Mouse (Mus musculus) myocyte (in vitro differentiated cells): Measurements from ENCODE around the gene Nol3. TPM values are rescaled to one million over a fixed set of nuclear protein-coding genes. Genes with fewer than 3 reads are reported as not detected.

Source experiments
- H3K27me3 ChIP-seq: one replicate; pipeline ENCODE4 v1.6.1; 2011; ENCODE audit not compliant: control insufficient read depth, insufficient read depth, insufficient read length
- H3K36me3 ChIP-seq: one replicate; pipeline ENCODE4 v1.6.1; 2011; ENCODE audit not compliant: control insufficient read depth, insufficient read depth
- H3K4me2 ChIP-seq: one replicate; pipeline ENCODE4 v1.6.1; 2011; ENCODE audit warnings: low read depth, control low read depth
- H3K4me3 ChIP-seq: one replicate; pipeline ENCODE4 v1.5.1; 2011; ENCODE audit warnings: mild to moderate bottlenecking, control low read depth, moderate library complexity
- H3K79me2 ChIP-seq: one replicate; pipeline ENCODE4 v1.6.1; 2011; ENCODE audit not compliant: control insufficient read depth, insufficient read depth
- H3ac ChIP-seq: one replicate; pipeline ENCODE4 v1.6.1; 2011; ENCODE audit not compliant: control insufficient read depth, insufficient read length
- CEBPB ChIP-seq: IDR thresholded peaks from 2 replicates; pipeline ENCODE4 v1.6.1; 2011; ENCODE audit warnings: mild to moderate bottlenecking, moderate library complexity; ENCODE audit not compliant: poor library complexity, insufficient read depth, severe bottlenecking
- E2F4 ChIP-seq: IDR thresholded peaks from one replicate; pipeline ENCODE4 v1.6.1; 2011; ENCODE audit warnings: mild to moderate bottlenecking, control low read depth, moderate library complexity; ENCODE audit not compliant: insufficient read depth
- MAX ChIP-seq: IDR thresholded peaks from one replicate; pipeline ENCODE4 v1.6.1; 2011; ENCODE audit warnings: low read depth, mild to moderate bottlenecking, control low read depth
- MYOD1 ChIP-seq, 3 experiments: IDR thresholded peaks; one replicate each; pipeline ENCODE4 v1.6.1; 2011; ENCODE audit warnings: control low read depth in 2 of 3, low read depth in 2 of 3, mild to moderate bottlenecking in 2 of 3, moderate library complexity in 1 of 3; ENCODE audit not compliant: insufficient read length in 2 of 3, control insufficient read depth in 1 of 3
- MYOG ChIP-seq, 3 experiments: IDR thresholded peaks; one replicate each; pipeline ENCODE4 v1.6.1; 2011; ENCODE audit warnings: control low read depth in 2 of 3, low read depth in 2 of 3, mild to moderate bottlenecking in 2 of 3; ENCODE audit not compliant: insufficient read length in 2 of 3, control insufficient read depth in 1 of 3, insufficient read depth in 1 of 3
- POLR2A ChIP-seq: IDR thresholded peaks from one replicate; pipeline ENCODE4 v1.6.1; 2011; ENCODE audit warnings: low read depth, mild to moderate bottlenecking, control low read depth, moderate library complexity; ENCODE audit not compliant: insufficient read length
- POLR2AphosphoS2 ChIP-seq: IDR thresholded peaks from one replicate; pipeline ENCODE4 v1.6.1; 2011; ENCODE audit warnings: low read depth, control low read depth; ENCODE audit not compliant: insufficient read length
- REST ChIP-seq: IDR thresholded peaks from one replicate; pipeline ENCODE4 v1.6.1; 2011; ENCODE audit warnings: mild to moderate bottlenecking, control low read depth, moderate library complexity; ENCODE audit not compliant: insufficient read depth, insufficient read length
- SRF ChIP-seq: IDR thresholded peaks from one replicate; pipeline ENCODE4 v1.6.1; 2011; ENCODE audit warnings: low read depth; ENCODE audit not compliant: control insufficient read depth, insufficient read length
- TCF12 ChIP-seq: IDR thresholded peaks from one replicate; pipeline ENCODE4 v1.6.1; 2011; ENCODE audit warnings: mild to moderate bottlenecking, control low read depth; ENCODE audit not compliant: poor library complexity, insufficient read depth, severe bottlenecking
- TCF3 ChIP-seq: IDR thresholded peaks from one replicate; pipeline ENCODE4 v1.6.1; 2011; ENCODE audit warnings: low read depth, control low read depth; ENCODE audit not compliant: insufficient read length
- USF1 ChIP-seq: IDR thresholded peaks from one replicate; pipeline ENCODE4 v1.6.1; 2011; ENCODE audit warnings: low read depth, mild to moderate bottlenecking, control low read depth, moderate library complexity
- polyA plus RNA-seq: library from polyadenylated mRNA; unstranded; fragments of >200 nt; fragmentation: generic; extraction: Trizol; gene quantifications from one replicate; pipeline ENCODE4 v1.2.1, GENCODE M21; 2012; ENCODE audit warnings: missing spikeins

The Nol3 gene
- polyA plus RNA-seq, 1 experiment = 23.2 TPM

DNA sequence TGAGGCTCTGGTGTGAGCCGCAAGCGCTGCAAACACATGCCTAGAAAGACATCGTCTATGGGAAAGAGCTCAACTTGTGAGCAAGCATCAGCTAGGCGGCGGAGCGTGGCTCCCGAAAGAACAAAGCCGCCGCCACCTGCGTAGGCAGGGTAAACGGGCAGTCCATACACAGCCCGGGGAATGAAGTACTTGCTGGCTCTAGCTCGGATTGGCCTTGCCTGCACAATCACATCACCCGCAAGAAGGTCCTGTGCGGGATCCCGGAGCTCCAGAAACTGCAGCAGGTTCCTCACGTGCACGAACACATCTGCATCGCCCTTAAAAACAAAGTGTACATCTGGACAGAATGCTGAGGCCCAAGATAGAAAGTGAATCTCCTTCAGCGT, 22.2 kb upstream of the Nol3 start:
- peak; percentile 32 for TF ChIP-seq POLR2AphosphoS2
- no peak for TF ChIP-seq POLR2A
- TF ChIP-seq CEBPB = no peak
- H3ac ChIP-seq = peak overlapping the region; percentile 42
- H3K79me2 ChIP-seq = no peaks in the 10 kb centered on the region
- H3K27me3 ChIP-seq = no peaks in the 10 kb centered on the region
- H3K4me3 ChIP-seq = peak overlapping the region; percentile 25
- H3K4me2 ChIP-seq = peak overlapping the region; percentile 49
- H3K36me3 ChIP-seq = peaks cover 16% of the 10 kb centered on the region

DNA sequence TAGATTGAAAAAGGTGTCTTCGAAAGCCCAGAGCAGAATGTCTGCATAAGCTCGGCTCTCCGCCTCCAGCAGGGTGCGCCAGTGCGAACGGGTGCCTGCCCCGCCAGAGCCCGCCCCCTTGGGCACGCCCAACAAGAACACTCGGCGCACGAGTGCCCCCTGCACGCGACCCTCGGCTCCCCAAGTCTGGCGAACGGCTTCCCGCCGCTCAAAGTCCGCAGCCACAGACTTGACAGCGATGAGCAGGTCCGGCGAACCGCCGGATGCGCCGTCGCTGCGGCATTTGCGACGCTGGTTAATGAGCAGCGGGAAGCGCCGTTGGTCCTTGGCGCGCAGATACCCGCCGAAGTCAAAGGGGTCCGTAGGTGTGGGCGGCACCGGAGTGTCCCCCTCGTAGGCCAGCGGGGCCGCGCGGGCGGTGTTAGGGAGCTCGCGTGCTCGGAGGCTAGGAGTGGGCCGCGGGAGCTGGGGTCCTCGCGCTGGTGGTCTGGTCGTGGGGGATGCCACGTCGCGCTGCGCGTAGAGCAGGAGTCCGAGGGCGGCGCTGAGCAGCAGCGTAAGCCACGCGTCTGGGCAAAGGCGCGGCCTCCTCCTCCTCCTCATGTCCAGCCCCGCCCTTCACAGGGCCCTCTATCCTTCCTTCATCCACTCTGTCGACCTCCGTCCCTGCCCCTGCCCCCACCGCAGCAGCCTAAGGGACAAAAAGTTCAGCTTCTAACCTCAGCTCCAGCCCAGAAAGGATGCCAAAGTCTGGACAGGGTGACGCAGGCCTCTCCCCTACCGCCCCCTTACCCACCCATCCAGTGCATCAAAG, 21.6 kb upstream of the Nol3 start:
- Histone ChIP-seq H3K79me2 (no peaks in the 10 kb centered on the region), H3K27me3 (no peaks in the 10 kb centered on the region), H3K4me3 (peak overlapping the region; percentile 25), H3ac (peak overlapping the region; percentile 42), H3K36me3 (peaks cover 14% of the 10 kb centered on the region), H3K4me2 (peak overlapping the region; percentile 80)
- TF ChIP-seq SRF = peak; percentile 30
- TF ChIP-seq POLR2A = peak; percentile 70
- TF ChIP-seq TCF3 = no peak
- TF ChIP-seq POLR2AphosphoS2 = peak; percentile 88
- no peak for TF ChIP-seq MYOD1 (IDR thresholded peaks at IDR 0.05; ENCODE audit: control insufficient read depth in 1 of 3, insufficient read length in 2 of 3, low read depth in 2 of 3)
- TF ChIP-seq MYOG (IDR thresholded peaks at IDR 0.05; ENCODE audit: control insufficient read depth in 1 of 3, insufficient read depth in 1 of 3, insufficient read length in 2 of 3, low read depth in 2 of 3) = peak in 1 of 3 experiments; percentile 17

DNA sequence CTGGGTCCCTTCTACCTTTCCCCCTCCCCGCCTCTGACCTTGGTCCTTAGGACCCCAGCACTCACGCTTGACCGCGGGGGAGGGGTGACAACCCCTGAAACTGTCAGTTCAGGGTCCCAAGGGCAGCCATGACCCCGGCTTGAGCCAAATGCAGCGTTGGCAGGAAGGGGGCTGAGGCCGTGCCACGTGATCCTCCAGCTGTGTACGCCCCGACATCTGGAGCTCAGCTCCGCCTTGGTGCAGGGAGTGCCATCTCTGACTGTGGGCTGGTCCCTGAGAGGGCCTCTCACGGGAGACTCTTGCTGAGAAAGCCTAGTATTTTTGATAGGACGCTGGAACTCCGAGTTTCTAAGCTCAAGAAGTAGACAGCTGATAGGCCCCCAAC, 21.0 kb upstream of the Nol3 start, which contains the start of gene B3gnt9:
Gene B3gnt9, minus strand, starts transcription at position 188 of the 385 bp plus-strand sequence.
- no peaks in the 10 kb centered on the region for H3K79me2 ChIP-seq
- H3K36me3 ChIP-seq = peaks cover 14% of the 10 kb centered on the region
- peak within 1 kb of the TSS; percentile 80 for H3K4me2 ChIP-seq
- no peaks in the 10 kb centered on the region for H3K27me3 ChIP-seq
- peak within 1 kb of the TSS; percentile 25 for H3K4me3 ChIP-seq
- no peak for TF ChIP-seq TCF12
- TF ChIP-seq POLR2A = peak; percentile 42
- no peak for TF ChIP-seq CEBPB
- peak; percentile 88 for TF ChIP-seq USF1
- peak; percentile 71 for TF ChIP-seq POLR2AphosphoS2
- TF ChIP-seq E2F4 = no peak
- no peak for TF ChIP-seq MAX
- no peak for TF ChIP-seq SRF
- peak in 2 of 3 experiments; percentile 30 to 34 for TF ChIP-seq MYOD1 (IDR thresholded peaks at IDR 0.05; ENCODE audit: control insufficient read depth in 1 of 3, insufficient read length in 2 of 3, low read depth in 2 of 3)
- no peak for TF ChIP-seq MYOG (IDR thresholded peaks at IDR 0.05; ENCODE audit: control insufficient read depth in 1 of 3, insufficient read depth in 1 of 3, insufficient read length in 2 of 3, low read depth in 2 of 3)
- TF ChIP-seq TCF3 = no peak
- no peak for TF ChIP-seq REST
- H3ac ChIP-seq = peak within 1 kb of the TSS; percentile 42

DNA sequence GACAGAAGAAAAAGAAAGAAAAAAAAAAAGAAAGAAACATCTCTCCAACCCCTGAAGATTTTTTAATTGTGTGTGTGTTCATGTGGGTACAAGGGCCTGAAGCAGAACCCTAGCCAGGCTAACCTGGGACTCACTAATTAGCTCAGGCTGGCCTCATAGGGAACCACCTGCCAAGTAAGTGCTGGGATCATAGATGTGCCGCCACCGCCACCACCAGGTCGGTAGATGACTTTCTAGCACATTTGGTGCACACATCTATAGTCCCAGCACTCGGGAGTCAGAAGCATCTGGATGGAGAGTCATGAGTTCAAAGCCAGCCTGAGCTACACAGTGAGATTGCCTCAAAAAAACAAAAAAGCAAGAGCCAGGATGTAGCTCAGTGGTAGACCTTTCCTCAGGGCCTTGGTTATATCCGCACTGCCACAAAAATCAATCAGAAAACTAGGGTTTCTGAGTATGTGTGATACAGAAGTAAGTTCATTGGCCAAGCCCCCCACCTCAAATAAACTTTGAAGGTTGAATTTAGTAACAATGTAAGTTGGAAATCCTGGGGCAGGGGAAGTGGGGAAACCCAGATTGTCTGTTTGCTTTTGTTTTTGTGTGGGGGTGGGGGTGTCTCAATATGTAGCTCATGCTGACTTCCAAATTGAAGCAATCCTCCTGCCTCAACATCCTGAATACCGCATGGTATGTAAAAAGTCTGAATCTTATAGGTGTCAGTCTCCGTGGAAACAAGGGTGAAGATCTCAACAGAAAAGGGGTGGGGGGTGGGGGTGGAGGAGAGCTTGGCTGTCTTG, 18.4 kb upstream of the Nol3 start:
- H3ac ChIP-seq = no peak overlapping the region
- peaks cover 4% of the 10 kb centered on the region for H3K36me3 ChIP-seq
- H3K27me3 ChIP-seq = no peaks in the 10 kb centered on the region
- no peak overlapping the region for H3K4me3 ChIP-seq
- TF ChIP-seq REST = no peak
- no peak for TF ChIP-seq SRF
- no peak for TF ChIP-seq POLR2A
- no peak for TF ChIP-seq MAX
- TF ChIP-seq MYOD1 (IDR thresholded peaks at IDR 0.05; ENCODE audit: control insufficient read depth in 1 of 3, insufficient read length in 2 of 3, low read depth in 2 of 3) = no peak
- no peak for TF ChIP-seq MYOG (IDR thresholded peaks at IDR 0.05; ENCODE audit: control insufficient read depth in 1 of 3, insufficient read depth in 1 of 3, insufficient read length in 2 of 3, low read depth in 2 of 3)
- no peak for TF ChIP-seq TCF3
- no peak for TF ChIP-seq CEBPB
- TF ChIP-seq E2F4 = no peak
- no peak overlapping the region for H3K4me2 ChIP-seq
- no peaks in the 10 kb centered on the region for H3K79me2 ChIP-seq
